Mouse (Mus musculus): ENCODE data around the gene Csnk1g2.

The Csnk1g2 gene

DNA sequence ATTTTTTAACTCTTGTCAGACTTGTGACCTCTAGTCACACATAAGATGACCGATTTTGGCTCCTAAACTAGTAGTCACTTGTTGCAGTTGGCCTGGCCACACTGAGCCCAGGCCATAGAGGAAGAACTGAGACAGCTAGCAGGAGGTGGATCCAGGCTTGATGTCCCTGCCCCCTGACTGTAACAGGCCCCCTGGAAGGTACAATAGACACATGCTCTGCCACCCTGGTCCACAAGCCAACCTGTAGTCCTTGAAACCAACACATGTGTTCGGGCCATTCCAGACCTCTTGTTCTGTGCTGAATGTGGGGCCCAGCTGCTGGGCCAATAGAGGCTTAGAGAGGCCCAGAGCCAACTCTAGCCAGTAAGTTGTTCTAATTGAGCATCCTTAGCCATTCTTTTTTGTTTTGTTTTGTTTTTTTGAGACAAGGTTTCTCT is 57.6 kb downstream of the Csnk1g2 start:
- no peak for DNase-seq (ENCODE audit: low spot score in 2 of 2)

DNA sequence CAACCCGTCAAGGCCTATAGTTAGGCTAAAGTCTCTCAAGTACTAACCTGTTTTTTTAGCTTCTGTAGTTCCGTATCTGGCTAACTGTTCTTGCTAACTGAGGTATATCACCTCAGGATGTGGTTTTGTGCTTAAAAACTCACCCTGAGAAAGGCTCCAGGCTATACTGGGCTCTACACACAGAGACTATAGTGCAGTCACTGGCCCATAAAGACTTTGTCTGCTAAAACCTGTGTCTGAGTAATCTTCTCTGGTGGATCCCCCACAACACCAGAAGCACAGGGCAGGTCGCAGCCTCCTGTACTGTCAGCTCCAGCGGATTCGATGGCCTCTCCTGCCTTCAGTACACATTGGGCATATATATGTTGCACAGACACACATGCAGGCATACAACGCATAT is 59.4 kb downstream of the Csnk1g2 start:
- DNase-seq (ENCODE audit: low spot score in 2 of 2) = no peak

- DNase-seq (ENCODE audit: low spot score in 2 of 2) = no peak
Measured at GRCm38 (mm10) chr10:80683647-80684046, 61.0 kb downstream of the Csnk1g2 start.

DNA sequence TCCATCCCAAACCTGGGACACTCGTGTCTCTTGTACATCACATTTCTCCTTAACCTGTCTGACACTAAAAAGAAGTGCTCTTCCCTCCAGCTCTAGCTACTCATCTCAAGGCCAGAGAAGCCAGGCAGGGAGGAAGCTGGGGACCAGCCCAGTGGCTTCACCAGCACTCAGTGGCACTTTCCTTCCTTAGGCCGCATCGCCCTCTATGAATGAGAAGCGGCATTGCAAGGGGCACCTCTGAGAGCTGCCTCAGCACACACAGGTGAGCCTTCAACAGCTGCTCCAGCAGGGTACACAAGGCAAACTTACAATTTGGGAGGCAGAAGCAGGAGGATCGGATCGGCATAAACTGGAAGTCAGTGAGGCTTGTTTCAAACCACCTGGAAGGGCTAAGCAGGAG is 61.6 kb downstream of the Csnk1g2 start:
- peak; percentile 76 to 83 for DNase-seq (ENCODE audit: low spot score in 2 of 2)

GRCm38 (mm10) chr10:80684984-80685383 is 62.3 kb downstream of the Csnk1g2 start:
- DNase-seq (ENCODE audit: low spot score in 2 of 2) = no peak

- DNase-seq (ENCODE audit: low spot score in 2 of 2) = no peak
Measured at GRCm38 (mm10) chr10:80686617-80687016, 64.0 kb downstream of the Csnk1g2 start.

DNA sequence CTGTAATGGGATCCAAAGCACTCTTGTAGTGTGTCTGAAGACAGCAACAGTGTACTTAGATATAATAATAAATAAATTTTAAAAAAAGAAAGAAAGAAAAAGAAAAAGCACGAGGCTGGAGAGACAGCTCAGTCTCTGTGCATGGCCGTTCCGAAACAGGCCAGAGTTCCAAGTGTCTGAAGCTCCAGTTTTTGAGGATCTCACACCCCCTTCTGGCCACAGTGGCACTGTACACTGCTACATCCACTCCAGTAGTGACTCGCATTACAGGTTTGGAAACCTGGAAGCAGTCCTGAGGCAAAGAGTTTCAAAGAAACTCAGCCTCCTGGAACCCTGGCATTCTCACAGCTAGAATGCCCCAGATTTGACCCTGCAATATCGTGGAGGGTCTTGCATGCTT is 65.2 kb downstream of the Csnk1g2 start:
- peak; percentile 52 to 68 for DNase-seq (ENCODE audit: low spot score in 2 of 2)
